Mouse (Mus musculus) layer of hippocampus, adult 11-12 months (tissue): Measurements from ENCODE around the gene Ankrd24.
"Not testable (repeated sequence)": the region's sequence is repeated elsewhere in the genome, so short reads cannot be mapped to it uniquely, and the experiment has no call there.

Experiments used
- DNase-seq: peaks from one replicate; pipeline ENCODE4 v3.0.0; 2022; ENCODE audit warnings: low spot score

The Ankrd24 gene

GRCm38 (mm10) chr10:81644162-81644561, 15.8 kb downstream of the Ankrd24 start:
- peak; percentile 4 for DNase-seq

DNA sequence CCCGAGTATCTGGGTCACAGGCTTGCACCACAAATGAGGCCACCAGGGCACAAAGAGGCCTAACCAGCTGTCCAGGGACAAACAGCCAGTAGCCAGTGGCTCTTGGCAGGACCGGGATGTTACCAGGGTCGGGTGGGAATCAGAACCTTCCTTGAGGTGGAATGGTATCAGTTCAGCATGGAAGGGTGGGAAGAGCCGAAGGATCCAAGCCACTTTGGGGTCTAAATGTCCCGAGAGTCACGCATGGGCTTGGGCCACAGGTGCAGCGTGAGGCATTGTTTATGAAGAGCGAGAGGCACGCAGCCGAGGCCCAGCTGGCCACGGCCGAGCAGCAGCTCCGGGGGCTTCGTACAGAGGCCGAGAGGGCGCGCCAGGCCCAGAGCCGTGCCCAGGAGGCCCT, 16.4 kb downstream of the Ankrd24 start:
- peak; percentile 13 for DNase-seq

GRCm38 (mm10) chr10:81645391-81645790, 17.1 kb downstream of the Ankrd24 start:
- no peak for DNase-seq

DNA sequence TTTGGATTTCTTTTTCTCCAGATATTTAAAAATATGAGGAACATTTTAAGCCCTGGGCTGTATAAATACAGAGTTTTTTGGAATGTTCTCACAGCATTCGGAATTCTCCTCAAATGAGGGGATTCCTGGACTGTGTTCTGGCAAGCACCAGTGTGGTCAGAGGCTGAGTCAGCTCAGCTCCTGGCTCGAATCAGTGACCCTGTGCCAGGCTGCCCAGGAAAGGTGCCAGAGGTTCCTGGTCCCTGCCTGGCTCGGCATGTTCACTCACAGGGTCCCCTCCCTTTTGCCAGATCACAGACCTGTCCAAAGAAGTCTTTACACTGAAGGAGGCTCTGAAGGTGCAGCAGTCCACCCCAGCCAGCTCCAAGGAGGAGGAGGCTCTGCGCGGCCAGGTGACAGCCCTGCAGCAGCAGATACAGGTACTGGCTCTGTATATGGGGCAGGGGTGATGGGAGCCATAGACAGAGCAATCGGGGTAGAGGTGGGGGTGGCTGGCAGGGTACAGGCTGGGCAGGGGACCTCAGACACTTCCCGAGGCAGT, 17.7 kb downstream of the Ankrd24 start:
- peak; percentile 14 for DNase-seq

DNA sequence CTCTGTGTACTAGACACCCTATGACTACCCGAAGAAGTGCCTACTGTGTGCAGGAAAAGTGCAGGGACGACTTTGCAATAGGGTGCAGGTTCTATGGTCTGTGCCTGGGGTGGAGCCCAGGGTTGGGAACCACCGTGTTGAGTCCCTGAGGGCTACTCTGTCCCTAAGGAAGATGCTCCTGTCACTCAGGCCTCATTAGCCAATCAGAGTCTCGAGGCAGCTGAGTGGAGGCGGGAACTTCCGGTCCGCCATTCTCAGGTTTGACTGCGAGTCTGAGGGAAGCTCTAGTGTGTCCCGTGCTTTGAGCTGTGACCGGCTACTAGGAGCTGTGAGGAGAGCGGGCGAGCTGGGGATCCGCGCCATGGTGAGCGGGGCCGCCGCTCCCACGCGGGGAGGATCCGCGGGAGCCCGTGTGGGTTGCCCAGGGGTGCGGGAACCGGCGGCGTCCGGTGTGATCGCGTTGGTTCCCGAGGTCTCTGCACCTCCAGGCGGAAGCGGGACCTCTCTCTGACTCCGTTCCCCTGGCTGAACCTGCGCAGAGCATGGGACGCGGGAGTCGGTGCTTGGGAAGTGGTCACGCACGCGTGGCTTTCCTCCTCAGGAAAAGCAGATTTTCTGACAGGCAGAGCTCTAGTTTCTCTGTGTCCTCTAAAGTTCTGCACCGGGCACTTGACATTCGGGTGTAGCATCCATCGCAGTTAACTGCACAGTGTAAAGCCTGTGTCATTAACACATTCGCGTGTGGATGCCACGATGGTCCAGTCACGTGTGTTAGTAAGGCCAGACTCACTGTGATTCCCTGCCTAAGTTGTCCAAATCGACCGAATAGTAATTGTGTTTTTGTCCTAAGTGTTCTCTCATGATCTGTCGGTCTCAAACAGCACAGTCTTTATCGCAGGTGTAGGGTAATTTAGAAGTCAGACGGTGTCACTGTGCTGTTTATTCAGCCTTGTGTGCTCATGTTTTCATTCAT, 20.7 kb downstream of the Ankrd24 start, which contains the start of gene Gm10778:
Gene Gm10778 (plus strand): TSS at position 257 of the 973 bp plus-strand sequence.
- DNase-seq, result peak; percentile 91

GRCm38 (mm10) chr10:81655178-81655577, 26.8 kb downstream of the Ankrd24 start:
- DNase-seq, result no peak

GRCm38 (mm10) chr10:81656174-81656573, 27.8 kb downstream of the Ankrd24 start:
- DNase-seq, result no peak

- not testable (repeated sequence) for DNase-seq
Observed at GRCm38 (mm10) chr10:81687114-81687513, 58.8 kb downstream of the Ankrd24 start.
